Mouse (Mus musculus) liver, adult 2 months (tissue): ENCODE data around the gene Fgfr2. TPM values are rescaled to one million over a fixed set of nuclear protein-coding genes. Genes with fewer than 3 reads are reported as not detected.

Source experiments
- DNase-seq: peaks from one replicate; pipeline ENCODE4 v3.0.0-alpha.2; 2011; ENCODE audit warnings: low read depth, low spot score; ENCODE audit errors: extremely low read depth
- H3K27ac ChIP-seq: fragments of 200-500 bp; replicated peaks from 2 replicates; pipeline ENCODE4 v1.5.1; 2012; ENCODE audit warnings: low read depth, mild to moderate bottlenecking, control low read depth, inconsistent platforms, low read length; ENCODE audit not compliant: insufficient read depth
- H3K27me3 ChIP-seq: fragments of 200-500 bp; 2 replicates; pipeline ENCODE4 v1.6.1; 2012; ENCODE audit warnings: mild to moderate bottlenecking, moderate library complexity, low read length, inconsistent platforms; ENCODE audit not compliant: control insufficient read depth, insufficient read depth
- H3K36me3 ChIP-seq: fragments of 200-500 bp; 2 replicates; pipeline ENCODE4 v1.6.1; 2012; ENCODE audit warnings: low read length, inconsistent platforms; ENCODE audit not compliant: control insufficient read depth, insufficient read depth
- H3K4me1 ChIP-seq: fragments of 200-500 bp; 2 replicates; pipeline ENCODE4 v1.6.1; 2011; ENCODE audit warnings: low read length; ENCODE audit not compliant: control insufficient read depth, insufficient read depth
- H3K4me3 ChIP-seq: fragments of 200-500 bp; 2 replicates; pipeline ENCODE4 v1.5.1; 2011; ENCODE audit warnings: low read depth, mild to moderate bottlenecking, control low read depth, low read length, moderate library complexity; ENCODE audit not compliant: insufficient read depth
- H3K79me2 ChIP-seq: fragments of 200-500 bp; 2 replicates; pipeline ENCODE4 v1.6.1; 2012; ENCODE audit warnings: inconsistent platforms, mild to moderate bottlenecking, low read length, moderate library complexity; ENCODE audit not compliant: control insufficient read depth, insufficient read depth
- H3K9ac ChIP-seq: fragments of 200-500 bp; 2 replicates; pipeline ENCODE4 v1.6.1; 2012; ENCODE audit warnings: low read depth, mild to moderate bottlenecking, control low read depth, inconsistent platforms, low read length
- CTCF ChIP-seq: fragments of 200-500 bp; IDR thresholded peaks from 2 replicates; pipeline ENCODE4 v1.5.1; 2011; ENCODE audit warnings: low read depth, low read length, control low read depth
- POLR2A ChIP-seq: fragments of 200-500 bp; IDR thresholded peaks from 2 replicates; pipeline ENCODE4 v1.6.1; 2011; ENCODE audit warnings: low read length, control low read depth; ENCODE audit not compliant: insufficient read depth; ENCODE audit errors: extremely low read depth
- WGBS: fragments of 180-500 bp; shearing (Covaris S2); methylation state at CpG from one replicate; pipeline ENCODE4 v1.1.7; 2018; 5-methylcytosine and 5-hydroxymethylcytosine counted together
- polyA plus RNA-seq: library from polyadenylated mRNA; depleted of rRNA; stranded (reverse); fragments of >200 nt; gene quantifications from 2 replicates; pipeline ENCODE4 v1.2.3, GENCODE M21; 2012
- total RNA-seq: library from RNA; depleted of rRNA; stranded (reverse); fragments of >200 nt; gene quantifications from 2 replicates; pipeline ENCODE4 v1.2.3, GENCODE M21; 2014

Gene Fgfr2
- total and polyA plus RNA-seq, 2 experiments, result 16.7 to 35.2 TPM

GRCm38 (mm10) chr7:132232937-132233336 is 890.2 kb downstream of the Fgfr2 start:
- Histone ChIP-seq H3K27ac (no peak overlapping the region), H3K27me3 (no peaks in the 10 kb centered on the region), H3K4me1 (peaks cover 5% of the 10 kb centered on the region), H3K4me3 (no peak overlapping the region), H3K36me3 (0 out of 2 replicates have a peak, but pooled peaks cover 2% of the 10 kb centered on the region), H3K9ac (no peak overlapping the region), H3K79me2 (no peaks in the 10 kb centered on the region)
- TF ChIP-seq CTCF, result no peak
- TF ChIP-seq POLR2A, result no peak
- 62% methylated on average over 2 of the region's 2 CpGs for WGBS
- DNase-seq, result no peak

- Histone ChIP-seq H3K4me1 (no peaks in the 10 kb centered on the region; the same call in 1 of the 2 replicates), H3K79me2 (no peaks in the 10 kb centered on the region), H3K27ac (no peak overlapping the region), H3K4me3 (no peak overlapping the region), H3K27me3 (no peaks in the 10 kb centered on the region), H3K9ac (no peak overlapping the region), H3K36me3 (0 out of 2 replicates have a peak, but pooled peaks cover 2% of the 10 kb centered on the region)
- WGBS, result 78% methylated on average over 3 of the region's 3 CpGs
- no peak for DNase-seq
- TF ChIP-seq POLR2A (no peak), CTCF (no peak)
These were observed 891.7 kb downstream of the Fgfr2 start for GRCm38 (mm10) chr7:132231476-132231875.

GRCm38 (mm10) chr7:132230961-132231360 is 892.2 kb downstream of the Fgfr2 start:
- TF ChIP-seq CTCF, result no peak
- no peak for TF ChIP-seq POLR2A
- Histone ChIP-seq H3K79me2 (no peaks in the 10 kb centered on the region), H3K9ac (no peak overlapping the region), H3K4me1 (no peaks in the 10 kb centered on the region; the same call in 1 of the 2 replicates), H3K27ac (no peak overlapping the region), H3K4me3 (no peak overlapping the region), H3K27me3 (no peaks in the 10 kb centered on the region), H3K36me3 (0 out of 2 replicates have a peak, but pooled peaks cover 2% of the 10 kb centered on the region)
- no peak for DNase-seq
- 87% methylated on average over 3 of the region's 3 CpGs for WGBS

- Histone ChIP-seq H3K79me2 (no peaks in the 10 kb centered on the region), H3K4me3 (no peak overlapping the region), H3K9ac (no peak overlapping the region), H3K36me3 (no peaks in the 10 kb centered on the region), H3K27me3 (no peaks in the 10 kb centered on the region), H3K27ac (no peak overlapping the region), H3K4me1 (no peaks in the 10 kb centered on the region)
- WGBS, result 74% methylated on average over 8 of the region's 8 CpGs
- DNase-seq, result no peak
- TF ChIP-seq POLR2A (no peak), CTCF (no peak)
These were observed 896.0 kb downstream of the Fgfr2 start for GRCm38 (mm10) chr7:132227075-132227640.

- DNase-seq, result peak; percentile 54
- no peak overlapping the region for H3K27ac ChIP-seq
- H3K9ac ChIP-seq, result no peak overlapping the region
- no peak overlapping the region for H3K4me3 ChIP-seq
- TF ChIP-seq POLR2A, result no peak
- TF ChIP-seq CTCF, result peak; percentile 66
- no peaks in the 10 kb centered on the region for H3K79me2 ChIP-seq
- H3K27me3 ChIP-seq, result no peaks in the 10 kb centered on the region
- 55% methylated on average over 6 of the region's 6 CpGs for WGBS
- H3K4me1 ChIP-seq, result no peaks in the 10 kb centered on the region
- H3K36me3 ChIP-seq, result no peaks in the 10 kb centered on the region
These were observed 896.6 kb downstream of the Fgfr2 start for GRCm38 (mm10) chr7:132226379-132227074.

- no peaks in the 10 kb centered on the region for H3K36me3 ChIP-seq
- no peaks in the 10 kb centered on the region for H3K4me1 ChIP-seq
- no peaks in the 10 kb centered on the region for H3K79me2 ChIP-seq
- WGBS, result 62% methylated on average over 10 of the region's 10 CpGs
- no peak for DNase-seq
- no peaks in the 10 kb centered on the region for H3K27me3 ChIP-seq
- no peak overlapping the region for H3K27ac ChIP-seq
- no peak overlapping the region for H3K4me3 ChIP-seq
- TF ChIP-seq CTCF, result no peak
- no peak for TF ChIP-seq POLR2A
- no peak overlapping the region for H3K9ac ChIP-seq
These were observed 899.6 kb downstream of the Fgfr2 start for GRCm38 (mm10) chr7:132223452-132224141.
